Mouse (Mus musculus) olfactory bulb, adult 2 months (tissue): ENCODE measurements around the gene Azi2.

ENCODE experiments used
- CTCF ChIP-seq: fragments of 200-500 bp; IDR thresholded peaks from 2 replicates; pipeline ENCODE4 v1.5.1; 2012; ENCODE audit warnings: low read depth, mild to moderate bottlenecking, low read length, moderate library complexity; ENCODE audit not compliant: insufficient read depth
- POLR2A ChIP-seq: fragments of 200-500 bp; IDR thresholded peaks from 2 replicates; pipeline ENCODE4 v1.6.1; 2012; ENCODE audit warnings: mild to moderate bottlenecking, low read depth, low read length, moderate library complexity; ENCODE audit not compliant: insufficient read depth

DNA sequence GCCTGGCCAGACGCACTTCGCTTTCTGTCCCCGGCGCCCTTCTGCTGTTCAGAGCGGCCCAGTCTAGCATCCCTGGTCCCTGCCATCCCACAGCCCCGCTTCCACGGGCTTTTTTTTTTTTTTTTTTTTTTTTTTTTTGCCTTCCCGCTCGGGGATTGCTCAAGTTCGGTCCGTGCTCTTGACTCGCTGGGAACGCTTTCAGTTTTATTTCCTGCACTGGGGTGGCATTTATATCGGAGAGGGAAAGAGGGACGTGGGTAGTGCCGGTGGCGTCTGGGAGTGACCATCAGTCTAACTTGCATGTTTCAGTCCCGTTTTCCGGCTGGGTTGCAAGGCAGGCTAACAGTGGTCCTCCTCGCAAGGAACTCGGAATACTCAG is 712 bp downstream of the Azi2 start:
- TF ChIP-seq CTCF (no peak), POLR2A (no peak)
